28 mouse cellular contexts compared by ENCODE assay signal in the genomic region with DNA sequence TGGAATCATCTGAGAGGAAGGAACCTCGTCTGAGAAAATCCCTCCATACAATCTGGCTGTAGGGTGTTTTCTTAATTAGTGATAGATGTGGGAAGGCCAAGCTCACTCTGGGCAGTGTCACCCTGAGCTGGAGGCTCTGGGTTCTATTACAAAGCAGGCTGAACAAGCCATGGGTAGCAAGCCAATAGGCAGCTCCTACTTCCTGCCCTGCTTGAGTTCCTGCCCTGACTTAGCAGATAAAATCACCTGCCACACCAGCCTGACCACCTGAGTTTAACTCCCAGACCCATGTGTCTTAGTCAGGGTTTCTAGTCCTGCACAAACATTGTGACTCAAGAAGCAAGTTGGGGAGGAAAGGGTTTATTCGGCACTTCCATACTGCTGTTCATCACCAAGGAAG. TPM values are rescaled to one million over a fixed set of nuclear protein-coding genes. Genes with fewer than 3 reads are reported as not detected.
DNase-seq lines count a peak whose midpoint lies in the region; ATAC-seq and TF ChIP-seq lines count a peak whose summit lies in the region.
"Had no signal": no experiment of that assay in that cellular context is flagged by ENCODE, and none has a peak within 500 bp of the region (broad histone marks: within the 10 kb centered on the region; RNA-seq: fewer than 3 reads in every experiment).

No protein-coding gene starts in this region.

- no peak overlapping the region for H3K9ac ChIP-seq in kidney, embryonic 15.5 days
- no peak overlapping the region for H3K9ac ChIP-seq in embryonic facial prominence, embryonic 13.5 days
- no peak overlapping the region for H3K9ac ChIP-seq in stomach, postnatal 0 days (ENCODE audit: low read length)
- H3K9ac ChIP-seq: forebrain, embryonic 13.5 days; heart, embryonic 13.5 days; hindbrain, embryonic 14.5 days had no signal

- no peaks in the 10 kb centered on the region for H3K36me3 ChIP-seq in kidney, embryonic 15.5 days
- no peaks in the 10 kb centered on the region for H3K36me3 ChIP-seq in kidney, adult 2 months (ENCODE audit: control insufficient read depth, insufficient read depth, low read length)
- peaks cover 3% of the 10 kb centered on the region; the same call in 1 of the 2 replicates for H3K36me3 ChIP-seq in embryonic facial prominence, embryonic 13.5 days
- no peaks in the 10 kb centered on the region for H3K36me3 ChIP-seq in stomach, postnatal 0 days (ENCODE audit: control insufficient read depth, insufficient read depth, low read length)
- H3K36me3 ChIP-seq: forebrain, embryonic 10.5 days; G1E; heart, embryonic 10.5 days had no signal

- TF ChIP-seq CTCF in kidney, adult 2 months (conservative IDR thresholded peaks at IDR 0.05; ENCODE audit: insufficient read depth, insufficient read length, low read depth, low read length): no peak
- TF ChIP-seq CTCF in stomach, postnatal 0 days (IDR thresholded peaks at IDR 0.05; ENCODE audit: low read depth): no peak

- 29% methylated on average over 2 of the region's 2 CpGs for WGBS in kidney, embryonic 15.5 days
- 48% methylated on average over 2 of the region's 2 CpGs for WGBS in kidney, adult 2 months
- 46% methylated on average over 2 of the region's 2 CpGs for WGBS in embryonic facial prominence, embryonic 13.5 days
- WGBS in stomach, postnatal 0 days: 34% methylated on average over 2 of the region's 2 CpGs

- no peak overlapping the region for H3K4me3 ChIP-seq in kidney, embryonic 15.5 days (replicated peaks)
- no peak overlapping the region for H3K4me3 ChIP-seq in kidney, adult 2 months (ENCODE audit: insufficient read depth, low read depth, low read length)
- H3K4me3 ChIP-seq in embryonic facial prominence, embryonic 13.5 days: no peak overlapping the region
- H3K4me3 ChIP-seq in stomach, postnatal 0 days (ENCODE audit: low read depth, low read length): no peak overlapping the region
- H3K4me3 ChIP-seq: forebrain, embryonic 10.5 days; forebrain, embryonic 13.5 days; heart, adult 2 months; heart, embryonic 10.5 days; heart, embryonic 13.5 days had no signal

- H3K27ac ChIP-seq in kidney, embryonic 15.5 days: peak overlapping the region; percentile 68; the same call in 1 of the 2 replicates
- no peak overlapping the region for H3K27ac ChIP-seq in kidney, adult 2 months (ENCODE audit: insufficient read depth, low read depth, low read length)
- peak overlapping the region; percentile 66; the same call in 1 of the 2 replicates for H3K27ac ChIP-seq in embryonic facial prominence, embryonic 13.5 days
- H3K27ac ChIP-seq in stomach, postnatal 0 days (replicated peaks): no peak overlapping the region
- H3K27ac ChIP-seq: forebrain, embryonic 10.5 days; forebrain, embryonic 13.5 days; heart, adult 2 months; heart, embryonic 10.5 days; heart, embryonic 13.5 days; hindbrain, embryonic 14.5 days had no signal

- DNase-seq in kidney, adult 2 months: no peak
- DNase-seq in urinary bladder, postnatal 14 days (ENCODE audit: low spot score): peak; percentile 66
- DNase-seq in urinary bladder, postnatal 10 days (ENCODE audit: low spot score): no peak
- DNase-seq in stomach, postnatal 0 days (ENCODE audit: low spot score): no peak
- no peak for DNase-seq in layer of hippocampus, adult 9-10 months (ENCODE audit: low spot score)
- DNase-seq: adrenal gland, postnatal 10 days; adrenal gland, postnatal 36 days; B cell, adult 2 months; cerebellum, adult 11 months; cerebellum, adult 2 months; cerebellum, adult 9-11 months; cerebellum, postnatal 25 days; gastrocnemius, postnatal 10 days; gastrocnemius, postnatal 36 days; heart, adult 2 months; heart, postnatal 14 days; heart, postnatal 4 days had no signal

- no peaks in the 10 kb centered on the region for H3K27me3 ChIP-seq in kidney, embryonic 15.5 days
- no peaks in the 10 kb centered on the region for H3K27me3 ChIP-seq in kidney, adult 2 months (replicated peaks; ENCODE audit: control insufficient read depth, insufficient read depth, low read length)
- no peaks in the 10 kb centered on the region for H3K27me3 ChIP-seq in embryonic facial prominence, embryonic 13.5 days
- no peaks in the 10 kb centered on the region for H3K27me3 ChIP-seq in stomach, postnatal 0 days (ENCODE audit: control insufficient read depth, insufficient read depth, low read length)
- H3K27me3 ChIP-seq: CH12.LX; forebrain, embryonic 13.5 days; heart, embryonic 13.5 days; Patski had no signal

- TF ChIP-seq EP300 in stomach, postnatal 0 days (optimal IDR thresholded peaks at IDR 0.05): no peak

- no peaks in the 10 kb centered on the region for H3K9me3 ChIP-seq in kidney, embryonic 15.5 days (replicated peaks)
- H3K9me3 ChIP-seq in embryonic facial prominence, embryonic 13.5 days: no peaks in the 10 kb centered on the region
- H3K9me3 ChIP-seq in stomach, postnatal 0 days (ENCODE audit: control insufficient read depth, low read length): no peaks in the 10 kb centered on the region
- H3K9me3 ChIP-seq: forebrain, embryonic 10.5 days; forebrain, embryonic 13.5 days; G1E; heart, embryonic 10.5 days had no signal

- peak; percentile 53; the same call in 1 of the 2 replicates for ATAC-seq in kidney, embryonic 15.5 days (replicated peaks; ENCODE audit: low FRiP score)
- ATAC-seq in embryonic facial prominence, embryonic 13.5 days (ENCODE audit: insufficient number of reproducible peaks, insufficient read depth, low FRiP score, low TSS enrichment, low read depth): no peak
- peak; percentile 41 for ATAC-seq in stomach, postnatal 0 days (ENCODE audit: low FRiP score, low TSS enrichment)
- ATAC-seq: forebrain, embryonic 13.5 days; forebrain, embryonic 16.5 days; Patski had no signal

- H3K4me1 ChIP-seq in kidney, embryonic 15.5 days: peaks cover 40% of the 10 kb centered on the region
- no peaks in the 10 kb centered on the region for H3K4me1 ChIP-seq in kidney, adult 2 months (ENCODE audit: control insufficient read depth, insufficient read depth, low read length)
- H3K4me1 ChIP-seq in embryonic facial prominence, embryonic 13.5 days: peaks cover 40% of the 10 kb centered on the region
- no peaks in the 10 kb centered on the region; the same call in 1 of the 2 replicates for H3K4me1 ChIP-seq in stomach, postnatal 0 days (replicated peaks; ENCODE audit: control insufficient read depth, insufficient read depth)
- H3K4me1 ChIP-seq: forebrain, embryonic 13.5 days had no signal

- no peak for TF ChIP-seq POLR2A in kidney, adult 2 months (IDR thresholded peaks at IDR 0.05; ENCODE audit: low read depth, low read length)

- no peak overlapping the region for H3K4me2 ChIP-seq in kidney, embryonic 15.5 days
- H3K4me2 ChIP-seq in embryonic facial prominence, embryonic 13.5 days: no peak overlapping the region
- no peak overlapping the region for H3K4me2 ChIP-seq in stomach, postnatal 0 days (replicated peaks; ENCODE audit: low read depth)
- H3K4me2 ChIP-seq: forebrain, embryonic 13.5 days; heart, embryonic 13.5 days; hindbrain, embryonic 14.5 days had no signal

RNA-seq across cellular contexts. Expression of gene Soat2, which starts 18.7 kb away (rescaled TPM):
- polyA plus RNA-seq in kidney, embryonic 15.5 days (2015; fragmentation: Nextera tagmentation; extraction: Ambion mirVana): 0.33 and 1.1 TPM in 2 replicates
- polyA plus RNA-seq in kidney, adult 2 months (2012; rRNA removed): 1.1 and 1.2 TPM in 2 replicates
- polyA plus RNA-seq in embryonic facial prominence, embryonic 13.5 days (2015; fragmentation: Nextera tagmentation; extraction: Ambion mirVana): 0.88 TPM in 1 of 2 replicates, not detected in the other
- 5.9 and 6.0 TPM in 2 replicates for polyA plus RNA-seq in stomach, postnatal 0 days (2015; fragmentation: Nextera tagmentation; extraction: Ambion mirVana)
- polyA plus RNA-seq: cerebellum, adult 2 months; forebrain, embryonic 16.5 days; hindbrain, embryonic 14.5 days had no signal

RNA-seq across cellular contexts. Expression of gene Igfbp6, which starts 24.9 kb away (rescaled TPM):
- polyA plus RNA-seq in kidney, embryonic 15.5 days (2015; fragmentation: Nextera tagmentation; extraction: Ambion mirVana): 31.0 and 33.6 TPM in 2 replicates
- 18.5 and 26.8 TPM in 2 replicates for polyA plus RNA-seq in kidney, adult 2 months (2012; rRNA removed)
- polyA plus RNA-seq in embryonic facial prominence, embryonic 13.5 days (2015; fragmentation: Nextera tagmentation; extraction: Ambion mirVana): 1.1 and 1.9 TPM in 2 replicates
- 30.6 and 39.5 TPM in 2 replicates for polyA plus RNA-seq in stomach, postnatal 0 days (2015; fragmentation: Nextera tagmentation; extraction: Ambion mirVana)

RNA-seq across cellular contexts. Expression of gene Spryd3, which starts 33.0 kb away (rescaled TPM):
- 18.0 and 18.4 TPM in 2 replicates for polyA plus RNA-seq in kidney, embryonic 15.5 days (2015; fragmentation: Nextera tagmentation; extraction: Ambion mirVana)
- polyA plus RNA-seq in kidney, adult 2 months (2012; rRNA removed): 29.7 and 30.1 TPM in 2 replicates
- polyA plus RNA-seq in embryonic facial prominence, embryonic 13.5 days (2015; fragmentation: Nextera tagmentation; extraction: Ambion mirVana): 20.4 and 21.6 TPM in 2 replicates
- 28.5 and 29.0 TPM in 2 replicates for polyA plus RNA-seq in stomach, postnatal 0 days (2015; fragmentation: Nextera tagmentation; extraction: Ambion mirVana)

RNA-seq across cellular contexts. Expression of gene Zfp740, which starts 34.0 kb away (rescaled TPM):
- 72.7 and 77.1 TPM in 2 replicates for polyA plus RNA-seq in kidney, embryonic 15.5 days (2015; fragmentation: Nextera tagmentation; extraction: Ambion mirVana)
- 29.1 and 30.3 TPM in 2 replicates for polyA plus RNA-seq in kidney, adult 2 months (2012; rRNA removed)
- polyA plus RNA-seq in embryonic facial prominence, embryonic 13.5 days (2015; fragmentation: Nextera tagmentation; extraction: Ambion mirVana): 82.4 and 86.3 TPM in 2 replicates
- polyA plus RNA-seq in stomach, postnatal 0 days (2015; fragmentation: Nextera tagmentation; extraction: Ambion mirVana): 19.9 and 20.2 TPM in 2 replicates

RNA-seq across cellular contexts. Expression of gene Csad, which starts 35.5 kb away (rescaled TPM):
- 95.2 and 112 TPM in 2 replicates for polyA plus RNA-seq in kidney, embryonic 15.5 days (2015; fragmentation: Nextera tagmentation; extraction: Ambion mirVana)
- polyA plus RNA-seq in kidney, adult 2 months (2012; rRNA removed): 216 and 255 TPM in 2 replicates
- polyA plus RNA-seq in embryonic facial prominence, embryonic 13.5 days (2015; fragmentation: Nextera tagmentation; extraction: Ambion mirVana): 89.6 and 102 TPM in 2 replicates
- 32.1 and 39.4 TPM in 2 replicates for polyA plus RNA-seq in stomach, postnatal 0 days (2015; fragmentation: Nextera tagmentation; extraction: Ambion mirVana)

Comparison
In these comparisons a context has a peak if more than half of its experiments do, and no peak if none do; other contexts are left out.
1. H3K27ac ChIP-seq: peak in kidney, embryonic 15.5 days (single experiment) and embryonic facial prominence, embryonic 13.5 days (single experiment); none in kidney, adult 2 months (single experiment) and stomach, postnatal 0 days (single experiment).